Mouse (Mus musculus) layer of hippocampus, adult 18-20 months (tissue): ENCODE measurements around the gene Trpm5. TPM values are rescaled to one million over a fixed set of nuclear protein-coding genes. Genes with fewer than 3 reads are reported as not detected.

Experiments used
- DNase-seq, 2 experiments: peaks; one replicate each; pipeline ENCODE4 v3.0.0; 2022; ENCODE audit warnings: low spot score in 2 of 2
- total RNA-seq, 2 experiments: library from RNA; stranded (reverse); gene quantifications; 2 replicates each; pipeline ENCODE4 v1.2.3; 2021

Trpm5 gene
- total RNA-seq, 2 experiments from 2014 or later, result 0.07 TPM; not detected in 1

- DNase-seq, result no peak
Measured at GRCm38 (mm10) chr7:143041138-143041822, 53.2 kb downstream of the Trpm5 start.

- no peak for DNase-seq
Measured at GRCm38 (mm10) chr7:143040561-143040960, 53.9 kb downstream of the Trpm5 start.

- no peak for DNase-seq
Measured at GRCm38 (mm10) chr7:143038174-143038931, 56.1 kb downstream of the Trpm5 start.

- no peak for DNase-seq
Measured at GRCm38 (mm10) chr7:143037306-143037705, 57.1 kb downstream of the Trpm5 start.

GRCm38 (mm10) chr7:143036787-143037186 is 57.7 kb downstream of the Trpm5 start:
- no peak for DNase-seq

GRCm38 (mm10) chr7:143034519-143035450 is 59.7 kb downstream of the Trpm5 start:
- DNase-seq, result no peak

- no peak for DNase-seq
Measured at GRCm38 (mm10) chr7:143034112-143034511, 60.3 kb downstream of the Trpm5 start.

- DNase-seq, result no peak
Measured at GRCm38 (mm10) chr7:143033581-143033980, 60.9 kb downstream of the Trpm5 start.

GRCm38 (mm10) chr7:143031816-143032215 is 62.6 kb downstream of the Trpm5 start:
- no peak for DNase-seq

- DNase-seq, result no peak
Measured at GRCm38 (mm10) chr7:143027196-143027595, 67.2 kb downstream of the Trpm5 start.

- DNase-seq, result no peak
Measured at GRCm38 (mm10) chr7:143025496-143025895, 68.9 kb downstream of the Trpm5 start.

- DNase-seq, result no peak
Measured at GRCm38 (mm10) chr7:143024293-143024692, 70.1 kb downstream of the Trpm5 start.

GRCm38 (mm10) chr7:143023499-143023898 is 70.9 kb downstream of the Trpm5 start:
- DNase-seq, result no peak

- DNase-seq, result no peak
Measured at GRCm38 (mm10) chr7:143021356-143022164, 72.9 kb downstream of the Trpm5 start.

- DNase-seq, result no peak
Measured at GRCm38 (mm10) chr7:143020764-143021163, 73.7 kb downstream of the Trpm5 start.

GRCm38 (mm10) chr7:143020040-143020439 is 74.4 kb downstream of the Trpm5 start:
- DNase-seq, result no peak
